Mouse (Mus musculus): Measurements from ENCODE around the gene Smtnl1. TPM values are rescaled to one million over a fixed set of nuclear protein-coding genes. Genes with fewer than 3 reads are reported as not detected.
A peak's percentile ranks its signal among the peaks of the same experiment; 100 is the strongest.

Smtnl1 gene
- total and polyA plus RNA-seq, 3 experiments: 0.13 to 1.5 TPM; not detected in 1

DNA sequence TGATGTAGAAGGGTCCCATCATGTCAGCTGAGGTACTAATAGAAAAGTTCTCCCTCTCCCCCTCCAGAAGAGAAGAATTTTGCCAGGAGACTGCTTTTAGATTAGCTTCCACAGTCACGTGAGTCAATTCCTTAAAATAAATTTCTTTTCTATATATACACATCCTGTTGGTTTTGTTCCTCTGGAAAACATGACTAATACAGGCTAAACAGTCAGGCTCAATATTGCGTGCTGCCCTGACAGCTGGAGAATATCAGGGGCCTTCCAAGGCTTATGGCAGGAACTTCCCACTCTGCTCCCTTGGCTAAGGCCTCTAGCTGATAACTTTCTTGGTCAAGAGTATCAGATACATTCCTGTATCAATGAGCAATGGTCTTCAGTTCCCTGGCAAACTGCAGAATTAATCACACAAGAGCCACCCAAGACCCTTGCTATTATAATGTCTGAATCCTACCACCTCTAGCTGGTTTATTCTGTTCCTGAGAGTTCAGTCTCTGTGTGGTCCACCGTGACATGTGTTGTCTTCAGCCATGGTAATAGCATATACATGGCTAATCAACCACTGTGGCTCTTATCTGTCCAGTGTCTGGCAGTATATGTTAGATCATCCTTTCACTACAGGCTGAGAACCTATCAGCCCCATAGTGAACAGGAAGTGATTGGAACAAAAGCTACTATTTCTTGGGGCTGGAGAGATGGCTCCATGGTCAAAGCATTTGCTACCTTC is 38.4 kb downstream of the Smtnl1 start:
- in situ Hi-C loops (cut with MboI; ENCODE audit: low pct_ligation_motif_present, low pct_unique_long_range_greater_than_20kb, low sequenced_read_pairs): no loop called here
- no peaks in the 10 kb centered on the region for H3K79me2 ChIP-seq (replicated peaks; ENCODE audit: control insufficient read depth, extremely low read depth, insufficient read depth, poor library complexity, severe bottlenecking)
- peaks cover 0 to 24% of the 10 kb centered on the region in 2 experiments; a peak in 2 of 4 replicates for H3K4me1 ChIP-seq (ENCODE audit: control insufficient read depth in 1 of 2, insufficient read depth in 2 of 2)
- TF ChIP-seq RCOR1 (conservative IDR thresholded peaks at IDR 0.05; ENCODE audit: low read depth, low read length) (no peak), CTCF (conservative IDR thresholded peaks at IDR 0.05 in 1 of 2, IDR thresholded peaks at IDR 0.05 in 1 of 2; ENCODE audit: low read depth in 2 of 2, low read length in 2 of 2) (no peak), BHLHE40 (IDR thresholded peaks at IDR 0.05; ENCODE audit: low read depth, low read length) (peak; percentile 46; the same call in 1 of the 2 replicates)
- H3K27me3 ChIP-seq (replicated peaks): no peaks in the 10 kb centered on the region
- no peaks in the 10 kb centered on the region for H3K9me3 ChIP-seq (replicated peaks; ENCODE audit: low read length)
- dilution Hi-C loops (cut with MboI; ENCODE audit: extremely low pct_ligation_motif_present, extremely low pct_unique_long_range_greater_than_20kb, low sequenced_read_pairs): no loop called here
- H3K27ac ChIP-seq (ENCODE audit: insufficient read depth, low read depth): no peak overlapping the region
- H3K36me3 ChIP-seq (replicated peaks in 1 of 2; ENCODE audit: control insufficient read depth in 1 of 2, insufficient read depth in 1 of 2, low read length in 1 of 2): no peaks in the 10 kb centered on the region
- no peak overlapping the region for H3K4me3 ChIP-seq (replicated peaks in 1 of 3; ENCODE audit: low read depth in 2 of 3, low read length in 2 of 3, poor library complexity in 1 of 3)
- H3K4me2 ChIP-seq (ENCODE audit: insufficient read depth, low read depth, poor library complexity, severe bottlenecking): no peak overlapping the region
- no peak overlapping the region for H3K9ac ChIP-seq (ENCODE audit: insufficient read depth, low read depth)
- DNase-seq (ENCODE audit: extremely low read depth): no peak

DNA sequence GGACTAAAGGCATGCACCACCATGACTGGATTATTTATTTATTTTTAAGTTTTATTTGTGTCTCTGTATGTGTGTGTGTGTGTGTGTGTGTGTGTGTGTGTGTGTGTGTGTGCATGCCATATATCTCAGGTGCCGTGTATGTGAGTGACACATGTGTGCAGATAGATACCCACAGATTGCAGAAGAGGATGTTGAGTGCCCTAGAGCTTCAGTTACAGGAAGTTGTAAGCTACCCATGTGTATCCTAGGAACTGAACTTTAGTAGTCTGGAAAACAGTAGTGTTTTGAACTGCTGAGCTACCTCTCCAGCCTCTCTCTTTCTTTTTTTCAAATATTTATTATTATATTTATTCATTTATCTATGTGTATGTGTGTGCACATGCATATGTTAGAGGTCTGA is 39.1 kb downstream of the Smtnl1 start:
- H3K4me1 ChIP-seq (ENCODE audit: control insufficient read depth in 1 of 2, insufficient read depth in 2 of 2): peaks cover 0 to 24% of the 10 kb centered on the region in 2 experiments; a peak in 2 of 4 replicates
- no peak overlapping the region for H3K27ac ChIP-seq (ENCODE audit: insufficient read depth, low read depth)
- H3K4me2 ChIP-seq (ENCODE audit: insufficient read depth, low read depth, poor library complexity, severe bottlenecking): no peak overlapping the region
- no peak overlapping the region for H3K4me3 ChIP-seq (replicated peaks in 1 of 3; ENCODE audit: low read depth in 2 of 3, low read length in 2 of 3, poor library complexity in 1 of 3)
- dilution Hi-C loops (cut with MboI; ENCODE audit: extremely low pct_ligation_motif_present, extremely low pct_unique_long_range_greater_than_20kb, low sequenced_read_pairs): no loop called here
- TF ChIP-seq ELF1 (IDR thresholded peaks at IDR 0.05; ENCODE audit: low read depth, low read length) (no peak), USF2 (conservative IDR thresholded peaks at IDR 0.05; ENCODE audit: low read depth, low read length) (no peak), RAD21 (IDR thresholded peaks at IDR 0.05; ENCODE audit: low read depth, low read length) (no peak), PAX5 (IDR thresholded peaks at IDR 0.05; ENCODE audit: low read length) (no peak), TBP (conservative IDR thresholded peaks at IDR 0.05; ENCODE audit: low read depth, low read length) (no peak), USF1 (IDR thresholded peaks at IDR 0.05; ENCODE audit: low read depth, low read length) (no peak), ZKSCAN1 (IDR thresholded peaks at IDR 0.05; ENCODE audit: borderline replicate concordance, low read depth, low read length) (no peak), ZNF384 (IDR thresholded peaks at IDR 0.05; ENCODE audit: low read depth, low read length) (no peak), MAZ (IDR thresholded peaks at IDR 0.05; ENCODE audit: low read depth, low read length) (no peak), NRF1 (IDR thresholded peaks at IDR 0.05; ENCODE audit: low read depth, low read length) (no peak), MYC (IDR thresholded peaks at IDR 0.05; ENCODE audit: low read depth, low read length) (no peak), ZMIZ1 (IDR thresholded peaks at IDR 0.05; ENCODE audit: low read depth, low read length) (no peak), ETS1 (conservative IDR thresholded peaks at IDR 0.05; ENCODE audit: low read depth, low read length) (no peak)
- no peaks in the 10 kb centered on the region for H3K79me2 ChIP-seq (replicated peaks; ENCODE audit: control insufficient read depth, extremely low read depth, insufficient read depth, poor library complexity, severe bottlenecking)
- H3K36me3 ChIP-seq (replicated peaks in 1 of 2; ENCODE audit: control insufficient read depth in 1 of 2, insufficient read depth in 1 of 2, low read length in 1 of 2): no peaks in the 10 kb centered on the region
- in situ Hi-C loops (cut with MboI; ENCODE audit: low pct_ligation_motif_present, low pct_unique_long_range_greater_than_20kb, low sequenced_read_pairs): no loop called here
- no peaks in the 10 kb centered on the region for H3K9me3 ChIP-seq (replicated peaks; ENCODE audit: low read length)
- H3K9ac ChIP-seq (ENCODE audit: insufficient read depth, low read depth): no peak overlapping the region
- DNase-seq (ENCODE audit: extremely low read depth): no peak
- H3K27me3 ChIP-seq (replicated peaks): peaks cover 6% of the 10 kb centered on the region

All from CH12.LX (cell line).